Mouse (Mus musculus) layer of hippocampus, adult 2 months (tissue): Measurements from ENCODE around the gene Gpr82. TPM values are rescaled to one million over a fixed set of nuclear protein-coding genes. Genes with fewer than 3 reads are reported as not detected.

Source experiments
- DNase-seq, 2 experiments: peaks; one replicate each; pipeline ENCODE4 v3.0.0; 2022; ENCODE audit warnings: low spot score in 2 of 2
- H3K27ac ChIP-seq: fragments of 200-600 bp; 2 replicates; pipeline ENCODE4 v1.8.1; 2022
- H3K4me3 ChIP-seq: fragments of 200-600 bp; 2 replicates; pipeline ENCODE4 v1.8.1; 2022; ENCODE audit warnings: mild to moderate bottlenecking
- CTCF ChIP-seq: fragments of 200-600 bp; conservative IDR thresholded peaks from 2 replicates; pipeline ENCODE4 v1.8.1; 2022; ENCODE audit warnings: antibody characterized with exemption, mild to moderate bottlenecking, moderate library complexity
- microRNA-seq, 2 experiments: library from miRNA; unstranded; fragments of <30 nt; microRNA quantifications; one replicate each; pipeline ENCODE4 v1.2.0; 2021
- total RNA-seq, 2 experiments: library from RNA; stranded (reverse); gene quantifications; 2 replicates each; pipeline ENCODE4 v1.2.3; 2021

Gene Gpr82
- total RNA-seq, 2 experiments from 2014 or later, result 0.15 TPM; not detected in 1

GRCm38 (mm10) chrX:13656721-13657120 is 4.4 kb upstream of the Gpr82 start:
- peak in 1 of 2 experiments; percentile 33 for DNase-seq
- TF ChIP-seq CTCF, result peak; percentile 84
- Histone ChIP-seq H3K4me3 (no peak overlapping the region), H3K27ac (peak overlapping the region; percentile 76)

- H3K4me3 ChIP-seq, result no peak overlapping the region
- DNase-seq, result no peak
- no peak for TF ChIP-seq CTCF
Measured at GRCm38 (mm10) chrX:13658616-13659140, 2.5 kb upstream of the Gpr82 start.

GRCm38 (mm10) chrX:13659201-13659890 is 1.8 kb upstream of the Gpr82 start:
- no peak overlapping the region for H3K4me3 ChIP-seq
- no peak for TF ChIP-seq CTCF

More at GRCm38 (mm10) chrX:13658616-13659140, 2.5 kb upstream of the Gpr82 start:
- H3K27ac ChIP-seq, result no peak overlapping the region

GRCm38 (mm10) chrX:13668867-13669266 is 7.7 kb downstream of the Gpr82 start:
- DNase-seq, result no peak

More at GRCm38 (mm10) chrX:13659201-13659890, 1.8 kb upstream of the Gpr82 start:
- H3K27ac ChIP-seq, result no peak overlapping the region
- DNase-seq, result no peak

GRCm38 (mm10) chrX:13670342-13670741 is 9.2 kb downstream of the Gpr82 start:
- TF ChIP-seq CTCF, result no peak
- no peak overlapping the region for H3K27ac ChIP-seq
- DNase-seq, result no peak
- H3K4me3 ChIP-seq, result no peak overlapping the region

More at GRCm38 (mm10) chrX:13668867-13669266, 7.7 kb downstream of the Gpr82 start:
- Histone ChIP-seq H3K4me3 (no peak overlapping the region), H3K27ac (no peak overlapping the region)
- no peak for TF ChIP-seq CTCF

GRCm38 (mm10) chrX:13673001-13673400 is 11.8 kb downstream of the Gpr82 start:
- Histone ChIP-seq H3K27ac (no peak overlapping the region), H3K4me3 (no peak overlapping the region)
- no peak for TF ChIP-seq CTCF
- DNase-seq, result no peak

- DNase-seq, result no peak
- Histone ChIP-seq H3K4me3 (no peak overlapping the region), H3K27ac (no peak overlapping the region)
- no peak for TF ChIP-seq CTCF
Measured at GRCm38 (mm10) chrX:13681748-13682147, 20.6 kb downstream of the Gpr82 start.

- TF ChIP-seq CTCF, result no peak
- no peak for DNase-seq
- no peak overlapping the region for H3K27ac ChIP-seq
- no peak overlapping the region for H3K4me3 ChIP-seq
Measured at GRCm38 (mm10) chrX:13686589-13686988, 25.4 kb downstream of the Gpr82 start.

GRCm38 (mm10) chrX:13688356-13688755 is 27.2 kb downstream of the Gpr82 start:
- no peak for TF ChIP-seq CTCF
- Histone ChIP-seq H3K27ac (peak overlapping the region; percentile 61), H3K4me3 (no peak overlapping the region)
- no peak for DNase-seq

- Histone ChIP-seq H3K27ac (no peak overlapping the region), H3K4me3 (no peak overlapping the region)
- peak; percentile 69 for TF ChIP-seq CTCF
- DNase-seq, result no peak
Measured at GRCm38 (mm10) chrX:13691865-13692264, 30.7 kb downstream of the Gpr82 start.

GRCm38 (mm10) chrX:13700681-13701080 is 39.5 kb downstream of the Gpr82 start:
- TF ChIP-seq CTCF, result no peak
- Histone ChIP-seq H3K4me3 (no peak overlapping the region), H3K27ac (no peak overlapping the region)
- DNase-seq, result no peak

- Histone ChIP-seq H3K27ac (no peak overlapping the region), H3K4me3 (no peak overlapping the region)
- no peak for TF ChIP-seq CTCF
- DNase-seq, result no peak
Measured at GRCm38 (mm10) chrX:13705051-13705450, 43.9 kb downstream of the Gpr82 start.

- DNase-seq, result peak; percentile 48 to 51
- peak; percentile 92 for TF ChIP-seq CTCF
- no peak overlapping the region for H3K4me3 ChIP-seq
- no peak overlapping the region for H3K27ac ChIP-seq
Measured at GRCm38 (mm10) chrX:13710174-13710573, 49.0 kb downstream of the Gpr82 start.

Small RNAs within 50 kb of the gene (microRNA-seq; reads per million reads assigned to microRNA genes)
- 0 reads per million in 2 experiments for gene Gm25246

Other genes with a start within 250 kb of the Gpr82 start
- gene Nyx, start 195.3 kb upstream of the Gpr82 start, total RNA-seq, result 1 to 10 TPM in 1 of 2 experiments, under 1 TPM in 1; 0.59 to 1.1 TPM
- gene Gpr34, start 29.3 kb upstream of the Gpr82 start, total RNA-seq, result 10 to 100 TPM in 1 of 2 experiments, 1 to 10 TPM in 1; 8.7 to 11.7 TPM
- gene Cask, start 190.0 kb downstream of the Gpr82 start, total RNA-seq, result 10 to 100 TPM; 78.2 to 80.6 TPM